Mouse (Mus musculus): Measurements from ENCODE around the gene Gps1.

DNA sequence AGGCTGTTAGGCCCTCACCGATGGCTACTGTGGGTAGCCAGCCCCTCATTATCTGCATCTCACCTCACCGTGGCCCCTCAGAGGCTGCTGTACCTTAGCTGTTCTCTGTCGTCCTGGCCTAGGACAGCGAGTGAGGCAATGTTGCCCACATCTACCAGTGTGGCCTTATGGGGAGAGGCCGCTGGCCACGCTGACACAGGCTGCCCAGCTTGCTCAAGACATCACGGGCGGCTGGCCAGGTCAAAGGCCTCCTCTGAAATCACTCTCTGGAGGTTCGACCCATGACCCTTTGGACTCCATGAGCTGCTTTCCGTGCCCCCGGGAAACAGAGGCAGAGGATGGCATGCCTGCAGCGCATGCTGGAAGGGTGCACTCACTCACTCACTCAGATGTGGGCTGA is 46.6 kb downstream of the Gps1 start:
- no peak for TF ChIP-seq CTCF (IDR thresholded peaks at IDR 0.05; ENCODE audit: low read depth)
- TF ChIP-seq EP300 (optimal IDR thresholded peaks at IDR 0.05): no peak

Measured in stomach, postnatal 0 days (tissue).